Mouse (Mus musculus): ENCODE results near the gene Zfhx3. TPM values are rescaled to one million over a fixed set of nuclear protein-coding genes. Genes with fewer than 3 reads are reported as not detected.
A peak's percentile ranks its signal among the peaks of the same experiment; 100 is the strongest.

Zfhx3 gene
- polyA plus RNA-seq, 1 experiment from 2014 or later: 2.4 TPM

GRCm38 (mm10) chr8:108887256-108887615 lies 944.8 kb downstream of the Zfhx3 start:
- Histone ChIP-seq H3K27me3 (replicated peaks; ENCODE audit: control insufficient read depth, insufficient read depth, low read length) (no peaks in the 10 kb centered on the region), H3K4me3 (ENCODE audit: low read depth, low read length) (no peak overlapping the region), H3K36me3 (ENCODE audit: control insufficient read depth, insufficient read depth) (no peaks in the 10 kb centered on the region), H3K9me3 (ENCODE audit: control insufficient read depth) (no peaks in the 10 kb centered on the region), H3K9ac (ENCODE audit: low read depth, low read length) (no peak overlapping the region), H3K4me2 (replicated peaks; ENCODE audit: low read depth) (peak overlapping the region; percentile 59), H3K4me1 (replicated peaks; ENCODE audit: control insufficient read depth, insufficient read depth, low read length) (no peaks in the 10 kb centered on the region), H3K27ac (ENCODE audit: low read depth, low read length) (no peak overlapping the region)
- 84% methylated on average over 14 of the region's 14 CpGs for WGBS
- TF ChIP-seq CTCF (IDR thresholded peaks at IDR 0.05; ENCODE audit: low read depth): no peak
- ATAC-seq: no peak

DNA sequence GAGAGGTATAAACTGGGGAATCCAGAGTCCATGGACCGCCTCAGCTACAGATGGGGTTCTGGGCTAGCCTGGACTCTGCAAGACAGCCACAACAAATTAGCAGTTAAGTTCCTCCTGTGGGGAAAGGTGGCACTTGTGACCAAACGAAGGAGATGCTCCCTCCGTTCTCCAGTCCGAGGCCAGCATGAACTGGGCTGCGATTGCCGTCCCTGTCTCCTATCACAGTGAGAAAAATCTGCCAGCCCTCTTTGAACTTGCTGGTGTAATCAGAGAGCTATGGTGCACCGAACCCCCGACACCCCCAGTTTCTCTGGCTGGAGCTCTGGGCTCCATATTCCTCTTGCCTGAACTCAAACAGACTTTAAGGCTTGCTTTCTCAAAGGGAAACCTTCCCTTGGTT lies 945.4 kb downstream of the Zfhx3 start:
- Histone ChIP-seq H3K9me3 (ENCODE audit: control insufficient read depth) (no peaks in the 10 kb centered on the region), H3K4me3 (ENCODE audit: low read depth, low read length) (no peak overlapping the region), H3K4me1 (replicated peaks; ENCODE audit: control insufficient read depth, insufficient read depth, low read length) (no peaks in the 10 kb centered on the region), H3K9ac (ENCODE audit: low read depth, low read length) (no peak overlapping the region), H3K27ac (ENCODE audit: low read depth, low read length) (no peak overlapping the region), H3K4me2 (replicated peaks; ENCODE audit: low read depth) (no peak overlapping the region), H3K27me3 (replicated peaks; ENCODE audit: control insufficient read depth, insufficient read depth, low read length) (no peaks in the 10 kb centered on the region), H3K36me3 (ENCODE audit: control insufficient read depth, insufficient read depth) (no peaks in the 10 kb centered on the region)
- WGBS: 93% methylated on average over 8 of the region's 8 CpGs
- ATAC-seq: no peak
- TF ChIP-seq CTCF (IDR thresholded peaks at IDR 0.05; ENCODE audit: low read depth): no peak

DNA sequence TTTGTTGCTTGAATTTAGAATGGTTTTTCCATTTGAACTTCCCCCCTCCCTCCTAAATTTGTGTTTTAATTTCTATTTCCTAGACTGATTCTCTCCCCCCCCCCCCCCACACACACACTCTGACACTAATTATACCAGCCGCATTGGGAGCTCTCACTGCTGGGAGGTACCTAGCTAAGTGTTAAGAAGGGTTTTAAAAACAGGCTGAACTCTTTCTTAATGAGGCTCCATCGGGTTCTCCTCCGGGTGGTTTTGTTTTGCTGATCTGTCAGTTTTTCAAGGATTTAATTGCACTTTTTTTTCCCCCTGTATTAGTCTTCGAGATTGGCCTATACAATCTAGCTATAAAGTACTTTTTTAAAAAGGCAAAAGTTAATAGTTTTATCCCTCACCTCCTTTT lies 946.5 kb downstream of the Zfhx3 start:
- Histone ChIP-seq H3K9ac (ENCODE audit: low read depth, low read length) (no peak overlapping the region), H3K36me3 (ENCODE audit: control insufficient read depth, insufficient read depth) (no peaks in the 10 kb centered on the region), H3K27ac (ENCODE audit: low read depth, low read length) (no peak overlapping the region), H3K27me3 (replicated peaks; ENCODE audit: control insufficient read depth, insufficient read depth, low read length) (no peaks in the 10 kb centered on the region), H3K4me3 (ENCODE audit: low read depth, low read length) (no peak overlapping the region), H3K9me3 (ENCODE audit: control insufficient read depth) (no peaks in the 10 kb centered on the region), H3K4me2 (replicated peaks; ENCODE audit: low read depth) (no peak overlapping the region), H3K4me1 (replicated peaks; ENCODE audit: control insufficient read depth, insufficient read depth, low read length) (no peaks in the 10 kb centered on the region)
- WGBS: 71% methylated on average over 4 of the region's 4 CpGs
- no peak for ATAC-seq
- TF ChIP-seq CTCF (IDR thresholded peaks at IDR 0.05; ENCODE audit: low read depth): no peak

DNA sequence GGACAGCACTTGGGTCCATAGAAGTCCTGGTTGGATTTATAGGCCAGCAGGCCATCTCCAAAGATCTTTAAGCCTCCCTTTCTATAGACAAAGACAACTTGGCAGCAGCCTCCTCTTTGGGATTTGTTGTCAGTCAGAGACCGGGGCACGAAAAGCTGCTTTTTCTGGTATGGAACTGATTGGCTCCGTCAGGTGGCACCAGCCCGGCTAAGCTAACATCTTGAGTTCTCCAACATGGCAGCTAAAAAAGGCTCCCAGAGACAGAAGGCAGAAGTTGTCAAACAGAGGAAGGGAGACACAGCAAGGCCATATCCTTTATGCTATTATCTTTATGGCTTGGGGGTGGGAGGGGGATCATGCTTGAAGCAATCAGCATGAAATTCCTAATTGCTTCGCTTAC lies 947.0 kb downstream of the Zfhx3 start:
- no peak overlapping the region for H3K4me3 ChIP-seq (ENCODE audit: low read depth, low read length)
- WGBS: 61% methylated on average over 5 of the region's 5 CpGs
- H3K36me3 ChIP-seq (ENCODE audit: control insufficient read depth, insufficient read depth): no peaks in the 10 kb centered on the region
- no peak overlapping the region for H3K9ac ChIP-seq (ENCODE audit: low read depth, low read length)
- no peaks in the 10 kb centered on the region for H3K27me3 ChIP-seq (replicated peaks; ENCODE audit: control insufficient read depth, insufficient read depth, low read length)
- H3K4me1 ChIP-seq (replicated peaks; ENCODE audit: control insufficient read depth, insufficient read depth, low read length): no peaks in the 10 kb centered on the region
- no peak for TF ChIP-seq CTCF (IDR thresholded peaks at IDR 0.05; ENCODE audit: low read depth)
- no peak for ATAC-seq
- no peak overlapping the region for H3K4me2 ChIP-seq (replicated peaks; ENCODE audit: low read depth)
- no peaks in the 10 kb centered on the region for H3K9me3 ChIP-seq (ENCODE audit: control insufficient read depth)
- H3K27ac ChIP-seq (ENCODE audit: low read depth, low read length): no peak overlapping the region

GRCm38 (mm10) chr8:108894287-108894686 lies 951.8 kb downstream of the Zfhx3 start:
- 54% methylated on average over 10 of the region's 10 CpGs for WGBS
- Histone ChIP-seq H3K9me3 (ENCODE audit: control insufficient read depth) (no peaks in the 10 kb centered on the region), H3K9ac (ENCODE audit: low read depth, low read length) (no peak overlapping the region), H3K4me1 (replicated peaks; ENCODE audit: control insufficient read depth, insufficient read depth, low read length) (no peaks in the 10 kb centered on the region), H3K4me2 (replicated peaks; ENCODE audit: low read depth) (no peak overlapping the region), H3K27me3 (replicated peaks; ENCODE audit: control insufficient read depth, insufficient read depth, low read length) (no peaks in the 10 kb centered on the region), H3K27ac (ENCODE audit: low read depth, low read length) (peak overlapping the region; percentile 35), H3K4me3 (ENCODE audit: low read depth, low read length) (no peak overlapping the region), H3K36me3 (ENCODE audit: control insufficient read depth, insufficient read depth) (no peaks in the 10 kb centered on the region)
- ATAC-seq: no peak
- TF ChIP-seq CTCF (IDR thresholded peaks at IDR 0.05; ENCODE audit: low read depth): no peak

DNA sequence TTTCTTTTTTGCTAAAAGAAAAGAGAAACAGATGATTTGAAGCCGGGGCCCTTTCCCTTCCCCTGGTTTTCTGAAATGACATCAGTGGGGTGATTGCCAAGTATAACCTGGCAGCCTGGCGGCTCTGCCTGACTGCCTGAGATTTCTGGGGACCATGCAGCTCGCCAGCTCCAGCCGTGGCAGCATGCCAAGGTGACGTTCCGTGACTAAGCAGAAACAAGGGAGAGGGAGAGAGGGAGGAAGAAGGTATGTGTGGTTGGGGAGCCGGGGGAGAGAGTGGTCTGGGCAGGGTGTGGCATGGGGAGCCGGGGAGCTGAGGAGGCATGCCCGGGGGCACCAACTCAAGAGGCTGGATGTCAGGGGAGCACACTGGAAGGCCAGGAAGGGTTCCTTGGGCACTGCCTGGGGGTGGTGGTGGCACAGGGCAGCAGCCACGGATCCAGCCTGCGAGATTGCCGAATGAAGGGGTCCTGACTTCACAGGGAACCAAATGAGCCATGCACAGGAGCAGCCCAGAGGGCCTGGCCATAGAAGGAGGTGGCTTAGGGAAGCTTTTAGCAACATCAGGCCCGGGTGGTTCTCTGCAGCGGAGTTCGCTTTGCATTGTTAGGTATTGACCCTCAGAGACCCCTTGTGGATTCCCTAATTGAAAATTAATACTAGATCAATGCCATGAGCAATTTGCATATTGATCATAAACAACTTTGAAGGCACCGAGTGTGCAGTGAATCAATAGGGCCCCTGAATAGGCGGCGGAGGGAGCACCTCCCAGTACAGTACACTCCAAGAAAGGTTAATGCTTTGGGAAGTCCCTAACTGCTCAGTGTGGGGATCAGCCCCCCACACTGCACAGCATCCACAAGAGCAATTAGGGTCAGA lies 954.3 kb downstream of the Zfhx3 start:
- H3K4me1 ChIP-seq (replicated peaks; ENCODE audit: control insufficient read depth, insufficient read depth, low read length): no peaks in the 10 kb centered on the region
- WGBS: 60% methylated on average over 18 of the region's 18 CpGs

More for the DNA sequence above, 954.3 kb downstream of the Zfhx3 start:
- TF ChIP-seq CTCF (IDR thresholded peaks at IDR 0.05; ENCODE audit: low read depth): no peak
- H3K4me3 ChIP-seq (ENCODE audit: low read depth, low read length): no peak overlapping the region
- no peak overlapping the region for H3K9ac ChIP-seq (ENCODE audit: low read depth, low read length)
- H3K4me2 ChIP-seq (replicated peaks; ENCODE audit: low read depth): no peak overlapping the region
- no peaks in the 10 kb centered on the region for H3K27me3 ChIP-seq (replicated peaks; ENCODE audit: control insufficient read depth, insufficient read depth, low read length)
- no peaks in the 10 kb centered on the region for H3K9me3 ChIP-seq (ENCODE audit: control insufficient read depth)
- H3K36me3 ChIP-seq (ENCODE audit: control insufficient read depth, insufficient read depth): no peaks in the 10 kb centered on the region
- ATAC-seq: peak; percentile 12; the same call in 1 of the 2 replicates
- H3K27ac ChIP-seq (ENCODE audit: low read depth, low read length): no peak overlapping the region

All from intestine, postnatal 0 days (tissue).